23 mouse cellular contexts compared by ENCODE assay signal in the genomic region with DNA sequence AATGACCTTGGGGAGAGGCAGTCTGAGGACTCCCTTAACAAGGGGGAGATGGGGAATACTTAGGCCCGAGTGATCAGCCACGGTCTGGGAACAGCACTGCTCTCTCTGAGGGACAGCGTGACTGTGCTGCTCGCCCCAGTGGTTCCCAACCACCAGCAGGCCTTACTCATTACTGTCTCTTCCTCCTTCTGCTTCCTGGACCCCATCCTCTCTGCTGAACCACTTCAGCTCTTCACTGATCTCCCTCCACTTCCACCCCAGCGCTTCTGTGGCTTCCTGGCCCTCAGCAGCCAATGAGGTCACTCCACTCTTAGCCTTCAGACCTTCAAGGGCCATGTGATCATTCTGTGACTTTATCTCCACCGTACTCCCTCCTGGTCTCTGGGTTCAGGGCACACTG. TPM values are rescaled to one million over a fixed set of nuclear protein-coding genes. Genes with fewer than 3 reads are reported as not detected.
DNase-seq lines count a peak whose midpoint lies in the region.
"Had no signal": no experiment of that assay in that cellular context is flagged by ENCODE, and none has a peak within 500 bp of the region (broad histone marks: within the 10 kb centered on the region; RNA-seq: fewer than 3 reads in every experiment).

No protein-coding gene starts in this region.

- H3K79me2 ChIP-seq in macrophage (ENCODE audit: inconsistent target): no peaks in the 10 kb centered on the region

- peak; percentile 3 for DNase-seq in adrenal gland, postnatal 14 days
- DNase-seq in adrenal gland, postnatal 25 days: no peak
- peak; percentile 13 for DNase-seq in thymus, postnatal 0 days (ENCODE audit: low spot score)
- DNase-seq in thymus, adult 18-20 months: no peak
- no peak for DNase-seq in layer of hippocampus, postnatal 36 days
- no peak for DNase-seq in left cerebral cortex, adult 8-10 months (ENCODE audit: low spot score in 2 of 2)
- DNase-seq in yolk sac, embryonic 10.5 days (ENCODE audit: low spot score): no peak
- DNase-seq: cerebellum, adult 9-10 months; forebrain, postnatal 0 days; heart, postnatal 14 days; lung, adult 18-20 months; midbrain, embryonic 14.5 days; right cerebral cortex, adult 18-20 months had no signal

- H3K4me3 ChIP-seq in macrophage (ENCODE audit: inconsistent target): no peak overlapping the region
- H3K4me3 ChIP-seq: embryonic facial prominence, embryonic 13.5 days; heart, embryonic 10.5 days; hindbrain, embryonic 15.5 days; layer of hippocampus, adult 2 months; left cerebral cortex, adult 2 months; limb, embryonic 12.5 days had no signal

- 7% methylated on average over 6 of the region's 6 CpGs for WGBS in macrophage (ENCODE audit: missing documents)

- H3K27ac ChIP-seq in macrophage: 0 out of 2 replicates have a peak overlapping the region, but pooled peaks have one; percentile 4
- H3K27ac ChIP-seq: embryonic facial prominence, embryonic 13.5 days; heart, embryonic 10.5 days; hindbrain, embryonic 15.5 days; kidney, postnatal 0 days; layer of hippocampus, adult 2 months; left cerebral cortex, adult 2 months; limb, embryonic 12.5 days had no signal

- no peaks in the 10 kb centered on the region for H3K36me3 ChIP-seq in macrophage (ENCODE audit: inconsistent target)
- H3K36me3 ChIP-seq: embryonic facial prominence, embryonic 13.5 days; heart, embryonic 10.5 days; hindbrain, embryonic 15.5 days; limb, embryonic 12.5 days had no signal

RNA-seq across cellular contexts. Expression of a gene that starts 6.5 kb away (rescaled TPM):
- 1.6 and 10.7 TPM in 2 replicates for total RNA-seq in adrenal gland, postnatal 14 days (2021)
- 0.36 and 2.7 TPM in 2 replicates for total RNA-seq in adrenal gland, postnatal 25 days (2021)
- polyA plus RNA-seq in thymus, postnatal 0 days (2015; fragmentation: Nextera tagmentation; extraction: Ambion mirVana): 0.31 and 0.40 TPM in 2 replicates
- total RNA-seq in macrophage (2018; cell fraction: chromatin; rRNA removed): not detected
- not detected for total RNA-seq in macrophage (2018; cell fraction: cytosol; rRNA removed)
- total RNA-seq in macrophage (2018; cell fraction: nucleus; rRNA removed): not detected
- not detected in 3 replicates for polyA plus RNA-seq in macrophage (2018)
- not detected for total RNA-seq in layer of hippocampus, postnatal 36 days (2021)
- not detected for total RNA-seq in left cerebral cortex, adult 8-10 months (2022)
- total RNA-seq: forebrain, postnatal 0 days; gastrocnemius, adult 8-10 months; layer of hippocampus, adult 2 months; left cerebral cortex, adult 2 months had no signal
- polyA plus RNA-seq: embryonic facial prominence, embryonic 13.5 days; forebrain, postnatal 0 days; heart, embryonic 10.5 days; hindbrain, embryonic 15.5 days; kidney, postnatal 0 days; limb, embryonic 12.5 days; midbrain, embryonic 14.5 days; small intestine, adult 2 months had no signal

RNA-seq across cellular contexts. Expression of a gene that starts 11.5 kb away (rescaled TPM):
- 1.4 and 2.1 TPM in 2 replicates for total RNA-seq in adrenal gland, postnatal 14 days (2021)
- 0.33 and 0.52 TPM in 2 replicates for total RNA-seq in adrenal gland, postnatal 25 days (2021)
- polyA plus RNA-seq in thymus, postnatal 0 days (2015; fragmentation: Nextera tagmentation; extraction: Ambion mirVana): 0.26 and 0.31 TPM in 2 replicates
- not detected for total RNA-seq in macrophage (2018; cell fraction: chromatin; rRNA removed)
- not detected for total RNA-seq in macrophage (2018; cell fraction: cytosol; rRNA removed)
- total RNA-seq in macrophage (2018; cell fraction: nucleus; rRNA removed): under 1 TPM in 1 of 26 experiments, not detected in 25; 0.34 TPM
- not detected in 3 replicates for polyA plus RNA-seq in macrophage (2018)
- 1 to 10 TPM; 1.3 to 1.5 TPM for total RNA-seq in layer of hippocampus, postnatal 36 days (2021)
- total RNA-seq in left cerebral cortex, adult 8-10 months (2022): 10 to 100 TPM in 1 of 4 experiments, 1 to 10 TPM in 3; 4.5 to 11.2 (median 5.5) TPM
- polyA plus RNA-seq: embryonic facial prominence, embryonic 13.5 days; limb, embryonic 12.5 days had no signal

RNA-seq across cellular contexts. Expression of a gene that starts 41.2 kb away (rescaled TPM):
- total RNA-seq in adrenal gland, postnatal 14 days (2021): 2.1 and 2.5 TPM in 2 replicates
- 2.0 and 2.9 TPM in 2 replicates for total RNA-seq in adrenal gland, postnatal 25 days (2021)
- 0.31 and 0.57 TPM in 2 replicates for polyA plus RNA-seq in thymus, postnatal 0 days (2015; fragmentation: Nextera tagmentation; extraction: Ambion mirVana)
- total RNA-seq in macrophage (2018; cell fraction: chromatin; rRNA removed): 1 to 10 TPM in 1 of 26 experiments, not detected in 25; 1.7 TPM
- total RNA-seq in macrophage (2018; cell fraction: cytosol; rRNA removed): not detected
- total RNA-seq in macrophage (2018; cell fraction: nucleus; rRNA removed): not detected
- polyA plus RNA-seq in macrophage (2018): not detected in 3 replicates
- 1 to 10 TPM; 5.8 to 6.8 TPM for total RNA-seq in layer of hippocampus, postnatal 36 days (2021)
- total RNA-seq in left cerebral cortex, adult 8-10 months (2022): 1 to 10 TPM; 5.1 to 6.9 (median 6.5) TPM

RNA-seq across cellular contexts. Expression of a gene that starts 51.5 kb away (rescaled TPM):
- total RNA-seq in adrenal gland, postnatal 14 days (2021): 112 and 114 TPM in 2 replicates
- 77.9 and 79.7 TPM in 2 replicates for total RNA-seq in adrenal gland, postnatal 25 days (2021)
- 142 and 156 TPM in 2 replicates for polyA plus RNA-seq in thymus, postnatal 0 days (2015; fragmentation: Nextera tagmentation; extraction: Ambion mirVana)
- 10 to 100 TPM in 13 of 26 experiments, 1 to 10 TPM in 13; 3.0 to 23.1 (median 9.7) TPM for total RNA-seq in macrophage (2018; cell fraction: chromatin; rRNA removed)
- total RNA-seq in macrophage (2018; cell fraction: cytosol; rRNA removed): 10 to 100 TPM; 18.4 to 38.7 (median 30.3) TPM
- total RNA-seq in macrophage (2018; cell fraction: nucleus; rRNA removed): 10 to 100 TPM in 17 of 26 experiments, 1 to 10 TPM in 9; 6.4 to 21.6 (median 12.1) TPM
- 6.1 to 25.5 TPM (median 16.7 TPM) in 3 replicates for polyA plus RNA-seq in macrophage (2018)
- total RNA-seq in layer of hippocampus, postnatal 36 days (2021): 10 to 100 TPM; 90.4 to 93.2 TPM
- total RNA-seq in left cerebral cortex, adult 8-10 months (2022): 100 to 1,000 TPM in 1 of 4 experiments, 10 to 100 TPM in 3; 86.5 to 102 (median 89.7) TPM

Comparison
In these comparisons a context has a peak if more than half of its experiments do, and no peak if none do; other contexts are left out.
1. DNase-seq: peak in adrenal gland, postnatal 14 days (single experiment) and thymus, postnatal 0 days (single experiment); none in adrenal gland, postnatal 25 days (single experiment), thymus, adult 18-20 months (0 of 2), layer of hippocampus, postnatal 36 days (0 of 2), left cerebral cortex, adult 8-10 months (0 of 2) and yolk sac, embryonic 10.5 days (single experiment).